Mouse (Mus musculus): Measurements from ENCODE around the gene Slc35e2. TPM values are rescaled to one million over a fixed set of nuclear protein-coding genes. Genes with fewer than 3 reads are reported as not detected.

Gene Slc35e2
- total RNA-seq, 2 experiments from 2014 or later, result 3.3 to 5.7 TPM

- Histone ChIP-seq H3K27ac (peak overlapping the region; percentile 16; the same call in 1 of the 2 replicates), H3K4me3 (peak overlapping the region; percentile 72)
- no peak for TF ChIP-seq CTCF (IDR thresholded peaks at IDR 0.05)
- intact Hi-C loops (cut with DNase I), result no loop called here
- DNase-seq, result peak; percentile 35
These were observed 50.5 kb downstream of the Slc35e2 start for GRCm38 (mm10) chr4:155651553-155652269.

GRCm38 (mm10) chr4:155652283-155653085 lies 51.3 kb downstream of the Slc35e2 start:
- intact Hi-C loops (cut with DNase I), result no loop called here
- no peak for TF ChIP-seq CTCF (IDR thresholded peaks at IDR 0.05)
- H3K4me3 ChIP-seq, result peak overlapping the region; percentile 72
- H3K27ac ChIP-seq, result peak overlapping the region; percentile 76
- peak; percentile 28 for DNase-seq

- TF ChIP-seq CTCF (IDR thresholded peaks at IDR 0.05), result no peak; the same call in 1 of the 2 replicates
- DNase-seq, result peak; percentile 77
- Histone ChIP-seq H3K27ac (peak within 1 kb of the TSS; percentile 76), H3K4me3 (peak within 1 kb of the TSS; percentile 72)
- intact Hi-C loops (cut with DNase I), result no loop called here
These were observed 51.9 kb downstream of the Slc35e2 start, which contains the start of gene Mmp23 for GRCm38 (mm10) chr4:155653086-155653450. Gene Mmp23 (minus strand): TSS chr4:155653384.

- Histone ChIP-seq H3K4me3 (peak overlapping the region; percentile 72), H3K27ac (peak overlapping the region; percentile 76)
- intact Hi-C loops (cut with DNase I), result no loop called here
- peak; percentile 7; the same call in 1 of the 2 replicates for TF ChIP-seq CTCF (IDR thresholded peaks at IDR 0.05)
- DNase-seq, result peak; percentile 51
These were observed 52.4 kb downstream of the Slc35e2 start for GRCm38 (mm10) chr4:155653451-155654182.

GRCm38 (mm10) chr4:155654183-155654455 lies 52.9 kb downstream of the Slc35e2 start:
- Histone ChIP-seq H3K27ac (peak overlapping the region; percentile 76), H3K4me3 (peak overlapping the region; percentile 72)
- no peak for TF ChIP-seq CTCF (IDR thresholded peaks at IDR 0.05)
- intact Hi-C loops (cut with DNase I), result no loop called here
- DNase-seq, result no peak

GRCm38 (mm10) chr4:155654456-155655298 lies 53.5 kb downstream of the Slc35e2 start:
- DNase-seq, result peak; percentile 70
- peak overlapping the region; percentile 76 for H3K27ac ChIP-seq
- intact Hi-C loops (cut with DNase I), result no loop called here
- no peak for TF ChIP-seq CTCF (IDR thresholded peaks at IDR 0.05)
- peak overlapping the region; percentile 72 for H3K4me3 ChIP-seq

GRCm38 (mm10) chr4:155656214-155656751 lies 55.1 kb downstream of the Slc35e2 start:
- Histone ChIP-seq H3K4me3 (no peak overlapping the region), H3K27ac (no peak overlapping the region)
- TF ChIP-seq CTCF (IDR thresholded peaks at IDR 0.05), result no peak
- DNase-seq, result no peak
- intact Hi-C loops (cut with DNase I), result no loop called here

- peak; percentile 21 for DNase-seq
- intact Hi-C loops (cut with DNase I), result no loop called here
- Histone ChIP-seq H3K4me3 (no peak overlapping the region), H3K27ac (no peak overlapping the region)
- TF ChIP-seq CTCF (IDR thresholded peaks at IDR 0.05), result no peak
These were observed 57.7 kb downstream of the Slc35e2 start for GRCm38 (mm10) chr4:155658961-155659360.

GRCm38 (mm10) chr4:155660641-155661040 lies 59.4 kb downstream of the Slc35e2 start:
- intact Hi-C loops (cut with DNase I), result no loop called here
- Histone ChIP-seq H3K27ac (no peak overlapping the region), H3K4me3 (no peak overlapping the region)
- peak; percentile 31 for DNase-seq
- no peak for TF ChIP-seq CTCF (IDR thresholded peaks at IDR 0.05)

GRCm38 (mm10) chr4:155666903-155667302 lies 65.7 kb downstream of the Slc35e2 start:
- Histone ChIP-seq H3K4me3 (no peak overlapping the region), H3K27ac (no peak overlapping the region)
- no peak for DNase-seq
- intact Hi-C loops (cut with DNase I), result loop anchor here (5.0 kb wide), 1 partner anchor 40 kb away; no protein-coding TSS in a partner anchor
- TF ChIP-seq CTCF (IDR thresholded peaks at IDR 0.05), result no peak

- TF ChIP-seq CTCF (IDR thresholded peaks at IDR 0.05), result no peak
- Histone ChIP-seq H3K27ac (peak within 1 kb of the TSS; percentile 95), H3K4me3 (peak within 1 kb of the TSS; percentile 98)
- intact Hi-C loops (cut with DNase I), result loop anchor here (5.0 kb wide), 1 partner anchor 42 kb away; no protein-coding TSS in a partner anchor
- peak; percentile 97 for DNase-seq
These were observed 67.7 kb downstream of the Slc35e2 start, which contains the start of gene Mib2 for GRCm38 (mm10) chr4:155668689-155669597. Gene Mib2 (minus strand): TSS chr4:155669198.
